Mouse (Mus musculus) urinary bladder, postnatal 0 days (tissue): ENCODE data around the gene Rad50. TPM values are rescaled to one million over a fixed set of nuclear protein-coding genes. Genes with fewer than 3 reads are reported as not detected.

Experiments used
- polyA plus RNA-seq: library from polyadenylated mRNA; unstranded; fragments of >200 nt; fragmentation: Nextera tagmentation; extraction: Ambion mirVana; gene quantifications from 2 replicates; pipeline ENCODE4 v1.2.1, GENCODE M21; 2015

Gene Rad50
- polyA plus RNA-seq: 15.3 and 19.4 TPM in 2 replicates

DNA sequence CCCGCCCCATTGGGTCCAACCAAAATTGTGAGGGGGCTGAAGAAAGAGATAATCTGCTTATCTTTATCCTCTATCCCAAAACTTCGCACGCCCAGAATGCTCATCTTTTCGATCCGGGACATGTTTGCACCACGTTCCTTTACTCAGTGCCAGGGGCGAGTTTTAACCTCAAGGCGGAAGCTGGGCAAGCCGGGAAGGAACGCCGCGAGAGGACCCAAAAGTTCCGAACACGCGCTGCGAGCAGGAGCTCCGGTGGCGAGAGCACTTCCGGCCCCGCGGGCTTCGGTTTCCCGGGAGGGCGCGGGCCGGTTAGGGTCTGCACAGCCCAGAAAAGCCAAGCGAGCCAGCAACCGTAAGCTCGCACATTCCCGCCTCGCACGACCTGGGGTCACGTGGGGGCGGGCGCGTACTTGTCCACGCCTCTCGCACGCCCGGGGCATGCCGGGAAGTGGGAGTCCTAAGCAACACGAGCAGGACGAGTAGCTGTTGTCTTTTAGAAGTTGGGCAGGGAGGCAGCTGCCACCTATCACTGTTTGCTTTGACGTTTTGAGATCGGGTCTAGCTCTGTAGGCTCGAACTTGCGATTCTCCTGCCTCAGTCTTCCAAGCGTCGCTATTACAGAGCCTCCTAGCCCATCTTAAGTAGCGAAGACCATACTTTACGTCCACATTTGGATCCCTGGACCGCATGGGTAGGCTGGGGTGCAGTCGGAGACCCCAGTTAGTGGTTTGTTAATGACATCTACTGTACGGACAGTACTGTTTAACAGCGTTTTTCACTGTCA, at the start of gene Rad50:
Gene Rad50 (minus strand): TSS at position 386 of the 784 bp plus-strand sequence.

DNA sequence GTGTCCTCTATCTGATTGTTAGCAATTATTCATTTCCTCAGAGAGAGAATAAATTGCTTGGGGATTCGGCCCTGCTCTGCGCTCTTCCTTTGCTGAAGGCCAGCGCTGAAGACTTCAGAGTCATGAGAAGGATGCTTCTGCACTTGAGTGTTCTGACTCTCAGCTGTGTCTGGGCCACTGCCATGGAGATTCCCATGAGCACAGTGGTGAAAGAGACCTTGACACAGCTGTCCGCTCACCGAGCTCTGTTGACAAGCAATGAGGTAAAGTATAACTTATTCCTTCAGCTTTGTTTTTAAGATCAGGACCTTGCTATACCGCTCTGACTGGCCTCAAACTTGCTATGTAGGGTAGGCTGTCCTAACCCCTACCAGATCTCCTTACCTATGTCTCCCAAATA, 13.6 kb upstream of the Rad50 start, which contains the start of gene Il5:
Gene Il5 (plus strand): TSS at position 80 of the 400 bp plus-strand sequence.

GRCm38 (mm10) chr11:53634556-53634955, 72.6 kb downstream of the Rad50 start, which contains the start of gene Il13:
TSS of gene Il13 (minus strand) at chr11:53634702.

DNA sequence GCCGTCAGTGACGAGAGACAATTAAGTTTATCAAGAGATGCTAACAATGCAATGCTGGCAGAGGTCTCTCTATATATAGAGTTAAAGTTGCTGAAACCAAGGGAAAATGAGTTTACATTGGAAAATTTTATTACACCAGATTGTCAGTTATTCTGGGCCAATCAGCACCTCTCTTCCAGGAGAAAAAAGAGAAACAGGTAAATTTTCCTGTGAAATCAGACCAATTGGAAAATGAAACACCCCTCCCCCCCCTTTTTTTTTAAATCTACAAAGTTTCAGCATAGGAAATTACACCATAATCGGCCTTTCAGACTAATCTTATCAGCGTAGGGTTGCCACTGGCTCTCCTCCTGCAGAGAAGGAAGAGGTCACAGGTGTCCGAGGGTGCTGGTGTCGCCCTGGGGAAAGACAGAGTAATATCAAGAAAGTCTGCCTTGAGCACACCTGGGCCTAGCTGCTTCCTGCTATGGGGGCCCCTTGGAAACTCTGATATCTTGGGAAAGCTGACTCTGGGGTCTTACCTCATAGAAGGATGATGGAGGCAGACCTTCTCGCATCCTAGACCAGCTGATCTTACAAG, 88.4 kb downstream of the Rad50 start, which contains the start of gene Il4:
Gene Il4 (minus strand): TSS at position 51 of the 580 bp plus-strand sequence.

Other genes with a start within 250 kb of the Rad50 start
- gene Gm9837, start 236.8 kb downstream of the Rad50 start, polyA plus RNA-seq: not detected in 2 replicates
- gene Gm9945, start 227.2 kb downstream of the Rad50 start, polyA plus RNA-seq: not detected in 2 replicates
- 1.7 and 1.8 TPM in 2 replicates for gene Sowaha, start 227.0 kb downstream of the Rad50 start, polyA plus RNA-seq
- gene Sept8, start 188.1 kb downstream of the Rad50 start, polyA plus RNA-seq: 20.6 and 25.3 TPM in 2 replicates
- gene Kif3a, start 139.9 kb downstream of the Rad50 start, polyA plus RNA-seq: 29.2 and 31.0 TPM in 2 replicates
- 0.25 TPM in 1 of 2 replicates, not detected in the other for gene Il4, start 88.7 kb downstream of the Rad50 start, polyA plus RNA-seq
- gene Il13, start 72.6 kb downstream of the Rad50 start, polyA plus RNA-seq: not detected in 2 replicates
- not detected in 2 replicates for gene Il5, start 13.5 kb upstream of the Rad50 start, polyA plus RNA-seq
- gene Irf1, start 62.7 kb upstream of the Rad50 start, polyA plus RNA-seq: 15.4 and 15.5 TPM in 2 replicates
- 0.18 and 0.24 TPM in 2 replicates for gene Gm17334, start 65.9 kb upstream of the Rad50 start, polyA plus RNA-seq
- gene Gm12216, start 151.9 kb upstream of the Rad50 start, polyA plus RNA-seq: 1.2 and 1.6 TPM in 2 replicates
- 9.7 and 9.8 TPM in 2 replicates for gene Slc22a5, start 184.3 kb upstream of the Rad50 start, polyA plus RNA-seq